Mouse (Mus musculus): Measurements from ENCODE around the gene Plod3.
A peak's percentile ranks its signal among the peaks of the same experiment; 100 is the strongest.

Gene Plod3

GRCm38 (mm10) chr5:136965686-136966085 lies 21.1 kb upstream of the Plod3 start:
- DNase-seq = no peak

DNA sequence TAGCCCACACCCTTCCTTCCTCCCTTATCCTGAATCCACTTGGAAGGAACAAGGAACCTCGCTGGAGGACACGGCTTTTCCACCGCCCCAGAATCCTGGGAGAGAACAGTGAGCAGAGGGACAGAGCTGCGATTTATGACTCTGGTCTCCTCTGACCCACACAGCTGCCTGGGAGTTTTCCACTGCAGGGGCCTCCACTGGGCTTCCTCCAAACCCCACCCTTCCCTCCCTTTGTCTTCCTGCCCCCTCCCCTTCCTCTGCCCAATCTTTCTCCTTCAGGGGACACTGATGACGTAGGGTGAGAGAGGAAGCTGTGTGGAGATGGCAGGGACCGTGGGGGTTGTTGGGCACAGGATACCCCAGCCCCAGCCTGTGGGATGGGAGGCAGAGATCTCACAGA lies 20.5 kb upstream of the Plod3 start, which contains the start of gene Cldn15:
Gene Cldn15 (plus strand): TSS at position 286 of the 400 bp plus-strand sequence.
- peak; percentile 50 to 55 for DNase-seq

GRCm38 (mm10) chr5:136966861-136967455 lies 19.9 kb upstream of the Plod3 start:
- DNase-seq = no peak

DNA sequence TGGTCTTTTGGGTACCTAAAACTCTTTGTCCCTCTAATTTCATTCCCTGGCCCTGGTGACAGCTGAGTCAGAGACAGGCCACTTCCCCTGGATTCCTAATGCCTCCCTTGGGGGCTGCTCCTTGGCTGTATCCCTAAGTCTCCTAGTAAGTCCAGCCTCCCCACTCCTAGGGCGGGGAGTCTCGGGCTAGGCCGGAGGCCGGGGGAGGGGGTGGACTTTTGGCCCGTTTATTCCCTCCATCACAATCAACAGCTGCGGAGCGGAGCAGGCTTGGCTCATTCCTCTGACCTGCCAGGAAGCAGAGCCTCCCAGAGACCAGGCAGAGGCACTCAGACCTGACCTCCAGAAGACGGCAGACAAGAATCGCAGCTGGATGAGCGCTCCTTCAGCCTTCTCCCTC lies 19.2 kb upstream of the Plod3 start:
- peak; percentile 47 to 51 for DNase-seq

DNA sequence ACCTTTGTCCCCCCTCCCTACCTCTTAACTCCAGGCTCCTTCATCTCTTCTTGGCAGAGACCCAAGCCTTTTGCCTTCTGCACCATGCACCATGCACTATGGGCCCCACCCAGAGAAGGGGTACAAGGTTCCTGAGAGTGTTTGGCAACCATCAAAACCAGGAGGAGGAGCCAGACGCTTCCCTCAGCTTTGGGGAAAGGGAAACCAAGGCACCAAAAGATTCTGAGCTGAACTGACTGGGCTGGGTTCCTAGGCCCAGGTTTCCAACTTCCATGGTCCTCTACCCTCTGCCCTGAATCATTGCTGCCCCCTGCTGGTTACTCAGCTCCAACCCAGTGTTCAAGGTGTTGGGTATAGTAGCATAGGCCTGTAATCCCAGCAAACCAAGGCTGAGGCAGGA lies 16.1 kb upstream of the Plod3 start:
- DNase-seq = peak; percentile 74 to 84

DNA sequence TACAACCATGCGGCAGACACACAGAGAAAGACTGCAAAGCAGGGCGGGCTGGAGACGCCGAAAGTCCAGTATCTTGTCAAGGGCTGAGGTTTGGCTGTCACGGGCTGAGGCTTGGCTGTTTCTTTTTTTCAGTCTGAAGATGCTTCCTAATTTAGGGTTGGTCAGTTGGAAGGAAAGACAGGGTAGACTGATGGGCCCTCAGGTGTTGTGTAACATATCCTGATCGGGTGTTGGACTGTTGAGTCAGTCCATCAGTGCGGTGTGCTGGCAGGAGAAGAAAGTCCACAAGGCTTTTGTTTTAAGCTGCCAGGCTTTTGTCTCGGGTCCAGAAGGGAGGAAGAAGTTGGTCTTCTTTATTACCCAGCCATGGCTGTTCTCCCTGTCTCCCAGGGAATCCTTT lies 13.1 kb upstream of the Plod3 start:
- DNase-seq = no peak

DNA sequence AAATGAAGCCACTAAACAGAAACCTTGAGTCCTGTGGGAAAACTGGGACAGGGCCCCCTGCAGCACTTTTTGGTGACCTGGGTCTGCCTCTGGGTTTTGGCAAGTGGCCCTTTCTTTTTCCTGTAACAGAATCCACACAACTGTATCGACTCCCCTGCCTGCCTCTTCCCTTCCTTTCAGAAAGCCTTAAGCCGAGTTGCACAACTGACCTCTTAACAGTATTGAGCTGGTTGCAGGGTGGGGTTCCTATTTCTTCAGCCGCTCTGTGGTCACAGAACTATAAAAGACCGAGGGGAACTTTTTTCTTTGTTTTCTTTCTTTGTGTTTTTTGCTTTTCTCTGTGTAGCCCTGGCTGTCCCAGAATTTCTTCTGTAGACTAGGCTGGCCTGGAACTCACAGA lies 9.1 kb upstream of the Plod3 start:
- DNase-seq = peak in 1 of 2 experiments; percentile 54

GRCm38 (mm10) chr5:136979762-136980161 lies 7.1 kb upstream of the Plod3 start:
- DNase-seq = no peak

DNA sequence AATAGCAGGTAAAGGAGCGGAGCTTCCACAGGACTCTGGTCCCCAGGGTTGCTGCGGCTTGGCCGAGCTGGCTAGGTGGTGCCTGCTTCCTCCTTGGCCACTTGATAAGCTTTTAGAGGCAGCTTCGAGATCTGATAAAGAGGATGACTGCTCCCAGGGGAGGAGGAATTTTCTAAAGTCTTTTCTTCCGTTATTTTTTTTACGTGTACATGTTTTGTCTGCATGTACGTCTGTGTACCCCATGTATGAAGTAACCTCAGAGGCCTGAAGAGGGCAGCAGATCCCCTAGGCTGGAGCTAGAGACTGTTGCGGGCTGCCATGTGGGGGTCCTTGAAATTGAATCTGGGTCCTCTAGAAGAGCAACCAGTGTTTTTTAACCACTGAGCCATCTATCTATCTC lies 5.8 kb upstream of the Plod3 start:
- no peak for DNase-seq

DNA sequence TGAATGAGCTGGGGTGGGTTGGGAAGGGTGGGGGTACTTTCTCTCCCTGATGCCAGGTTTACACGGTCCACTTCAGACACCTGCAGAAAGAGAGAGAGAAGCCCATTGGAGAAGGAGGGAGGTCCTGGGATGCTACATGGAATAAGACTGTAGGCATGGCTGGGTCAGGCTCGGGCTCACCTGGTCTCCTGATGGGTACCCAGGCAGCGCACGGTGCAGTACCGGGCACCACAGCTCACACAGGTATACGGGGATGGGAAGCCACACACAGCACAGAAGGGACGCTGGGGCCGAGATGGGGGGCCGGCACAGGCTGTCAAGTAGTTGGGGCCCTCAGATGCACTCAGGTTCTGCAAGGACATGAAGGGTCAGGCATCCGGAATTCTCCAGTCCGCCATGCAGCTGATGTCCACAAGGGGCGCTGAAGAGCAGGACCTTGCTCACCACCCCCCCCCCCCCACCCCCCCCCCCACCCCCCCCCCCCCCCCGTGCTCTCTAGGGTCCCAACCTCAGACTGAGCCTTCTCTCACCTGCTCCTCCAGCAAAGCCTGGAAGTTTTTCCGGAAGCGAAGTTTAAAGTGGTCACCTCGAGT lies 4.4 kb upstream of the Plod3 start:
- no peak for DNase-seq

GRCm38 (mm10) chr5:136984828-136985227 lies 2.0 kb upstream of the Plod3 start:
- DNase-seq = no peak

- peak; percentile 84 for DNase-seq
Measured at GRCm38 (mm10) chr5:136987138-136987933, 517 bp downstream of the Plod3 start.

- no peak for DNase-seq
Measured at GRCm38 (mm10) chr5:136987934-136988271, 1.1 kb downstream of the Plod3 start, which contains the start of gene Znhit1. Znhit1 (minus strand) TSS chr5:136988021.

DNA sequence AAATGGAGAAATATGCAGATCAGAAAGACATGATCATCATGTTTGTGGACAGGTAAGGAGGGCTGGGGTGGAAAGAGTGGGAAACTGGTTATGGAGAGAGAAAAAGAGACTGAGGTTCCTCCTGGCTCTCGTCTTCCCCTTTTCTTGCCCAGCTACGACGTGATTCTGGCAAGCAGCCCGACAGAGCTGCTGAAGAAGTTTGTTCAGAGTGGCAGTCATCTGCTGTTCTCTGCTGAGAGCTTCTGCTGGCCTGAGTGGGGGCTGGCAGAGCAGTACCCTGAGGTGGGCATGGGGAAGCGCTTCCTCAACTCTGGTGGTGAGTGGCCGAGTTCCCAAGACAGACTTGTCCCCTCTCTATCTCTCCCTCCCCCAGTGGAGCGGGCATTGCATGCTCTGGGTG lies 1.6 kb downstream of the Plod3 start:
- DNase-seq = peak; percentile 35 to 57

GRCm38 (mm10) chr5:136989801-136990200 lies 3.0 kb downstream of the Plod3 start:
- DNase-seq = no peak

GRCm38 (mm10) chr5:136999449-136999848 lies 12.6 kb downstream of the Plod3 start:
- DNase-seq = no peak

- DNase-seq = no peak
Measured at GRCm38 (mm10) chr5:137000612-137001011, 13.8 kb downstream of the Plod3 start.

DNA sequence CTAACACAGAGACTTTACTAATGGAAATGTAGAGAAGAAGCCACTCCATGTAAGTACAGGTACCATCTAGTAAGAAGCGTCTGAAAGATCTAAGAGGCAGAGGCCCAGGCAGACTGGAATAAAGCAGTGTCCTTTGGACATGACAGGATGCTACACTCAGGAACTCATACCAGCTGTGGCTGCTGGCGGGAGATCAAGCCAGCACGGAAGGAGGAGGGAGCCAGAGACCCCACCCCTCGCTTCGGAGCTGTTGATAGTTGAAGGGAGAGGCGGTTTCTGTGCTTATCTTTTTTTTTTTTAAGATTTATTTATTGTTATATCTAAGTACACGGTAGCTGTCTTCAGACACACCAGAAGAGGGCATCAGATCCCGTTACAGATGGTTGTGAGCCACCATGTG lies 20.5 kb downstream of the Plod3 start:
- no peak for DNase-seq

DNA sequence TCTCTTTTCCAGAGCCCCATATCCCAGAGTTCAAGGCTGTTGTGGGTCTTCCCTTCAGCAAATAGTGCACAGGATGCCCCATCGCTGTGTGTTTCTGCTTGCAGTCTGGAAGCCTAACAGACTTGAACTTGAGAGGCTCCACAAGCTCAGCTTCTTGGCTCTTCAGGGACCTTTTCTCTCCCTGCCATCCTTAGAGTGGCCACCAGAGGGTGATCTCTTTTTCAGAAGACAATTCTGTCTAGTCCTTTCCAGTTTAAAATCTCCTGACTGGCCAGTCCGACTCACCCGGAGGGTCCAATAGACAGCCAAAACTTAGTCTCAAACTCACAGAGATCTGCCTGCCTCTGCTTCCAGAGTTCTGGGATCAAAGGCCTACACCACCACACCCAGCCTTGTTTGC lies 23.2 kb downstream of the Plod3 start:
- DNase-seq = peak in 1 of 2 experiments; percentile 31

DNA sequence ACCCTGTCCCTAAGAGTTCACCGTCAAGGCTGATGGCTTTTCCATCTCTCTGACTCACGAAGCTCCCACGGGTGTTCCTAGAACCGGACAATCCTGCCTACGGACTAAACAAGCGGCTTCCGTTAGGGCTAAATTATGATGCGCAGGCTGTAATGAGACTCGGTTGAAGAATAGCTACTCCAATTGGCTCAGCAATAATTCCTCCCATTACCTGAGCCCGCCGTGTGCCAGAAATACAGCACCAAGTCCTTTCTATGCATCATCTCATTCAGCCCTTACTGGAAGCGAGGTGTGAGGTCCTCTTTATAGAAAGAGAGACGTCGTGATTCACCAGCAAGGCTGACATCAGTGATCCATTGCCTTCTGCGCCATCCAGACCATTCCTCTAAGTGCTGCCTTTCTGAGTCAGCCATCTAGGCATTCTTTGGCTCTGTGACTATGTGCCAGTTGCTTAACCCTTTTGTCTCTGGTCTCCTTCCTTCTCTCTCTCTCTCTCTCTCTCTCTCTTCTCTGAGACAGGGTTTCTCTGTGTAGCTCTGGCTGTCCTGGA lies 25.7 kb downstream of the Plod3 start:
- DNase-seq = no peak

- no peak for DNase-seq
Measured at GRCm38 (mm10) chr5:137015913-137016312, 29.1 kb downstream of the Plod3 start.

GRCm38 (mm10) chr5:137024318-137024717 lies 37.5 kb downstream of the Plod3 start:
- DNase-seq = no peak

GRCm38 (mm10) chr5:137025132-137025531 lies 38.3 kb downstream of the Plod3 start:
- peak; percentile 64 to 74 for DNase-seq

DNA sequence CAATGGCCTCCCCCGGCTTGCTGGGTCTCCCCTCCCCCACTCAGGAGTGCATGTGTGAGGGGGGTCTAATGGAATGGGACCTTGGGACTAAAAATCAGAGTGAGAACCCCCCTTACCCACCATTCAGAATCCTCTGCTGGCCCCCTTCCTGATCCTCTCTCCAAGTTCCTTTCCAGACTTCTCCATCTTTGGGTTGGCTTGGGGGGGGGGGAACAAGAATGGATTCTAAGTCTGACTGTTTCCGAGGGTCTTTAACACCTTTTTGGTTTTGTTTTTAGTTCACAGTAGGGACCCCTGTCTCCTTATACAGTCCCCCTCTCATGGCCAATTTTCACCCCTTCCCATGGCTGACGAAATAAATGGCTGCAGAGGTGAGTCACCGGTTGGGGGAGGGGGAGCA lies 39.3 kb downstream of the Plod3 start, which contains the start of gene Vgf:
Gene Vgf (plus strand): TSS at position 301 of the 400 bp plus-strand sequence.
- DNase-seq = no peak

All from lung, adult 18-20 months (tissue).